Mouse (Mus musculus) olfactory bulb, adult 2 months (tissue): ENCODE measurements around the gene Nudt7.

Experiments
- CTCF ChIP-seq: fragments of 200-500 bp; IDR thresholded peaks from 2 replicates; pipeline ENCODE4 v1.5.1; 2012; ENCODE audit warnings: low read depth, mild to moderate bottlenecking, low read length, moderate library complexity; ENCODE audit not compliant: insufficient read depth
- POLR2A ChIP-seq: fragments of 200-500 bp; IDR thresholded peaks from 2 replicates; pipeline ENCODE4 v1.6.1; 2012; ENCODE audit warnings: mild to moderate bottlenecking, low read depth, low read length, moderate library complexity; ENCODE audit not compliant: insufficient read depth

DNA sequence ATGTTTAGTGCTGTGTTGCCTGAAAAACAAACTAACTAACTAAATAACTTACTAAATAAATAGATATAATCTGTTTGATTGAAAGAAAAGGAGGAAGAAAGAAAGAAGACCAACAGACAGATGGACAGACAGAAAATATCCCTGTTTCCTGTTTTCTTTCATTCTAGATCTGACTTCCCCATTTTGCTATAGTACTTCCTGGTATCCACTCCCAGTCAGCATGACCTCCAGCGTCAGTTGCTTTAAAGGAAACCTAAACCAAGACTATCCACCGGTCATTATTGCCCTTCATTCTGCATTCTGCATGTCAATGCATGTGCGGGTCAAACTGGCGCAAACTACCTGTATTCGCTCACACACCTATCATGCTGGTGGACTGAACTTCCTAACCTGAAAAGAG lies 60.0 kb downstream of the Nudt7 start:
- TF ChIP-seq CTCF (no peak), POLR2A (no peak)
